Mouse (Mus musculus) cortical plate, adult 2 months (tissue): ENCODE data around the gene Insl5.

ENCODE experiments used
- CTCF ChIP-seq: fragments of 200-500 bp; IDR thresholded peaks from 2 replicates; pipeline ENCODE4 v1.5.1; 2011; ENCODE audit warnings: mild to moderate bottlenecking, control low read depth, low read length; ENCODE audit not compliant: insufficient read depth; ENCODE audit errors: extremely low read depth
- POLR2A ChIP-seq: fragments of 200-500 bp; IDR thresholded peaks from 2 replicates; pipeline ENCODE4 v1.6.1; 2011; ENCODE audit warnings: mild to moderate bottlenecking, low read length, control low read depth; ENCODE audit not compliant: insufficient read depth; ENCODE audit errors: extremely low read depth

DNA sequence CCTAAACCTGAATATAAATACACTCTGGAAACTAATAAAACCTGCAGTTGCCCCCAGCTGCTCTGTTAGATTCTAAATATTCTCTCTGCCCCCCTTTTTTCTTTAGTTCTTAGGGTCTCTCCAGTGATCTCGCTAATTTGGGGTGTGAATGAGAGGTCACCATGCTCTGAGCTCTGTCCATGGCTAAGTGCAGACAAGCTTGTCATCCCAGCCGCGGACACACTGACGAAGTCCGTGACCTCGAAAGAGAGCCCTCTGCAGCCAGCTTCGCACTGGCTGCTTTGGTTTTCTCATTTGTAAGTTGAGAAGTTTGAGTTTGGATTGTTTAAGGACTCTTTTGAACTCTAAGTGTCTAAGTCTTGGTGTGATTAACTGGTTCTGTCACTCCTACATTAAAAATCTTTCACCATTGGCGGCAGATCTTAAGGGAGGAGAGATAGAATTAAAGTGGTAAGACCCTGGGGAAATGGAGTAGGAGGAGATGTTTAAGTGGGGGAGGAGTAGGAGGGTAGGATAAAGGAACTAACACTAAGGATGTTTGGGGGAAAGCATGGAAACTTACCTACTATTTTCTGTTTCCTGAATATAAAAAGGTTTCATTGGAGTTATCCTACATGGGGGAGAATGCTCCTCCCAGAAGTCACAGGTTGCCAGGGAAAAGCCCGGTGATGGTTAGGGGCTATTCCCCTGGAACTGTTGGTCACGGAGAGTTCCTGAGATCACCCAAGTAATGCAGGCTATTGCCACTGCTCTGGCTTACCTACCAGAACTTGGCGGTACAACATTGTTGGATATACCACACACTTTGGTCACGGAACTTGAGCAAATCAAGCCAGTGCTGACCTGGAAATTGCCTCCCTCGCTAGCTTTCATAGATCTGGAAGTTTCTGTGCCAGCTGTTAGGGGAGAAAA, 1.8 kb upstream of the Insl5 start:
- TF ChIP-seq POLR2A: no peak
- no peak for TF ChIP-seq CTCF
